Mouse (Mus musculus): ENCODE measurements around the gene 4930544D05Rik. TPM values are rescaled to one million over a fixed set of nuclear protein-coding genes. Genes with fewer than 3 reads are reported as not detected.
A peak's percentile ranks its signal among the peaks of the same experiment; 100 is the strongest.

4930544D05Rik gene
- polyA plus RNA-seq, 1 experiment from 2014 or later, result not detected

DNA sequence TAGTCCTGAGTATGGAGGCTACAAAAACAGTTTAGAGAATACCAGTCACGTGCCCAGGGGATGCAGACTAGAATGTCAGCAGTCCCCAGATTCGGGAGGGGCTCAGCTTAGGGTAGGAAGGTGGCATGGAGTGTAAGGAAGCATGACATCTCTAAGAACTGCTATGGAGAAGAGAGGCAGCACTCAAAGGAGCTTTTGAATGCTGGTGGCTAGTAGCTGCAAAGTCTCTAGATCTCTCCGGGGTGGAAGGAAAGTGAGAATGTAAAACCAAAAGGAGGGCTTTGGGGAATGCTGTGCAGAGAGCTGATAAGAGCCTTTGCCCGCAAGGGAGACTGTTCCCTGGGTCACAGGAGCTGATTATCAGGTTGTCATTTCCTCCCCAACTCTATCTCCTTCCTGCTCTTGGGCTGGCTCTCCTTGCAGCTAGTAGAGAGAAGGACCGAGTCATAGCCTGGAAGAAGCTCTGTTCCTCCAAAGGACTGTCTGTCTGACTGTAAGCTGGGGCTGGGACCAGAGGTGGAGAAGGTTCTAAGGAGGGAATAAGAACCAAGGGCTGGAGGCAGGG, 23.1 kb downstream of the 4930544D05Rik start, which contains the start of gene Gp1ba:
TSS of gene Gp1ba (plus strand) at position 409 of the 565 bp plus-strand sequence.
- Histone ChIP-seq H3K36me3 (ENCODE audit: control insufficient read depth, insufficient read depth, low read length) (peaks cover 4% of the 10 kb centered on the region), H3K9ac (ENCODE audit: low read depth, low read length) (peak within 1 kb of the TSS; percentile 47), H3K4me2 (peak within 1 kb of the TSS; percentile 52), H3K27ac (ENCODE audit: low read depth, low read length) (peak within 1 kb of the TSS; percentile 82), H3K4me1 (replicated peaks; ENCODE audit: control insufficient read depth, insufficient read depth, low read length) (peaks cover 34% of the 10 kb centered on the region), H3K9me3 (ENCODE audit: control insufficient read depth, low read length) (no peaks in the 10 kb centered on the region), H3K4me3 (ENCODE audit: low read depth, low read length) (peak within 1 kb of the TSS; percentile 23), H3K27me3 (replicated peaks; ENCODE audit: control insufficient read depth, insufficient read depth, low read length) (no peaks in the 10 kb centered on the region)
- DNase-seq (ENCODE audit: low spot score) (peak; percentile 46), ATAC-seq (replicated peaks; ENCODE audit: low FRiP score) (peak; percentile 92)
- WGBS, result 7% methylated on average over 5 of the region's 5 CpGs

DNA sequence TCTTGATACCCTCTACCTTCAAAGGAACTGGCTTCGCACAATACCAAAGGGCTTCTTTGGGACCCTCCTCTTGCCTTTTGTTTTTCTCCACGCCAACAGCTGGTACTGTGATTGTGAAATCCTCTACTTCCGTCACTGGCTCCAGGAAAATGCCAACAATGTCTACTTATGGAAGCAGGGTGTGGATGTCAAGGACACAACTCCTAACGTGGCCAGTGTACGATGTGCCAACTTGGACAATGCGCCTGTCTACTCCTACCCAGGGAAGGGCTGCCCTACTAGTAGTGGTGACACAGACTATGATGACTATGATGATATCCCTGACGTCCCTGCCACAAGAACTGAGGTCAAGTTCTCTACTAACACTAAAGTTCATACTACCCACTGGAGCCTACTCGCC, 24.3 kb downstream of the 4930544D05Rik start:
- 79% methylated on average over 8 of the region's 8 CpGs for WGBS
- no peaks in the 10 kb centered on the region for H3K9me3 ChIP-seq (ENCODE audit: control insufficient read depth, low read length)
- H3K4me2 ChIP-seq, result peak overlapping the region; percentile 52
- peaks cover 13% of the 10 kb centered on the region for H3K36me3 ChIP-seq (ENCODE audit: control insufficient read depth, insufficient read depth, low read length)
- peak overlapping the region; percentile 23 for H3K4me3 ChIP-seq (ENCODE audit: low read depth, low read length)
- ATAC-seq (replicated peaks; ENCODE audit: low FRiP score) (no peak), DNase-seq (ENCODE audit: low spot score) (no peak)
- H3K27ac ChIP-seq (ENCODE audit: low read depth, low read length), result 0 out of 2 replicates have a peak overlapping the region, but pooled peaks have one; percentile 82
- 0 out of 2 replicates have a peak overlapping the region, but pooled peaks have one; percentile 11 for H3K9ac ChIP-seq (ENCODE audit: low read depth, low read length)
- H3K27me3 ChIP-seq (replicated peaks; ENCODE audit: control insufficient read depth, insufficient read depth, low read length), result no peaks in the 10 kb centered on the region
- H3K4me1 ChIP-seq (replicated peaks; ENCODE audit: control insufficient read depth, insufficient read depth, low read length), result peaks cover 34% of the 10 kb centered on the region

DNA sequence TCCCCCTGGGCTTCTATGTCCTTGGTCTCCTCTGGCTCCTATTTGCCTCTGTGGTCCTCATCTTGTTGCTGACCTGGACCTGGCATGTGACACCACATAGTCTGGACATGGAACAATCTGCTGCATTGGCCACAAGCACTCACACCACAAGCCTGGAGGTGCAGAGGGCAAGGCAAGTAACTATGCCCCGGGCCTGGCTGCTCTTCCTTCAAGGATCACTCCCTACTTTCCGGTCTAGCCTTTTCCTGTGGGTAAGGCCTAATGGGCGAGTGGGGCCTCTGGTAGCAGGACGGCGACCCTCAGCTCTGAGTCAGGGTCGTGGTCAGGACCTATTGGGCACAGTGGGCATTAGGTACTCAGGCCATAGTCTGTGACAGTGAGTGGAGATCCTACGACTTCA, 25.6 kb downstream of the 4930544D05Rik start:
- 76% methylated on average over 7 of the region's 7 CpGs for WGBS
- H3K4me2 ChIP-seq, result no peak overlapping the region; the same call in 1 of the 2 replicates
- ATAC-seq (replicated peaks; ENCODE audit: low FRiP score) (no peak), DNase-seq (ENCODE audit: low spot score) (no peak)
- H3K9ac ChIP-seq (ENCODE audit: low read depth, low read length), result peak overlapping the region; percentile 45; the same call in 1 of the 2 replicates
- H3K36me3 ChIP-seq (ENCODE audit: control insufficient read depth, insufficient read depth, low read length), result peaks cover 17% of the 10 kb centered on the region
- no peaks in the 10 kb centered on the region for H3K27me3 ChIP-seq (replicated peaks; ENCODE audit: control insufficient read depth, insufficient read depth, low read length)
- H3K27ac ChIP-seq (ENCODE audit: low read depth, low read length), result no peak overlapping the region; the same call in 1 of the 2 replicates
- H3K4me1 ChIP-seq (replicated peaks; ENCODE audit: control insufficient read depth, insufficient read depth, low read length), result peaks cover 43% of the 10 kb centered on the region
- no peaks in the 10 kb centered on the region for H3K9me3 ChIP-seq (ENCODE audit: control insufficient read depth, low read length)
- peak overlapping the region; percentile 25; the same call in 1 of the 2 replicates for H3K4me3 ChIP-seq (ENCODE audit: low read depth, low read length)

DNA sequence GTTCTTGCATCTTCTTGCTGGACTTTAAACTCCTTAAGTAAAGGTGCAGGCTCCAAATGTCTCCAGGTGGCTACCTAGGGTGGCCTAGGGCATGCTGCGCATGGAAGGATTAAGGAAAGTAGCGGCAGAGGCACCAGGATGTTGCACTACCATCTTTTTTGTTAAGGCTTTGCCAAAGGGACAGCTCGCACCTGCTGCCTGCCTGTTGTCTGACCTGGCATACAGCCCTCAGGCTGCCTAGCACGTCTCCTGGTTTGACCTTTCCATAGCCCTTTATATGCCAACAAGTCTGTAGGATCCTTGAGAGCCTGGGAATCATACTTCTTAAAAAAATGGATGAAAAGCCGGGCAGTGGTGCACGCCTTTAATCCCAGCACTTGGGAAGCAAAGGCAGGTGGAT, 27.4 kb downstream of the 4930544D05Rik start:
- Histone ChIP-seq H3K4me1 (replicated peaks; ENCODE audit: control insufficient read depth, insufficient read depth, low read length) (peaks cover 34% of the 10 kb centered on the region), H3K4me2 (peak overlapping the region; percentile 13), H3K4me3 (ENCODE audit: low read depth, low read length) (no peak overlapping the region), H3K27me3 (replicated peaks; ENCODE audit: control insufficient read depth, insufficient read depth, low read length) (no peaks in the 10 kb centered on the region), H3K36me3 (ENCODE audit: control insufficient read depth, insufficient read depth, low read length) (peaks cover 17% of the 10 kb centered on the region), H3K27ac (ENCODE audit: low read depth, low read length) (no peak overlapping the region), H3K9me3 (ENCODE audit: control insufficient read depth, low read length) (no peaks in the 10 kb centered on the region), H3K9ac (ENCODE audit: low read depth, low read length) (no peak overlapping the region)
- WGBS, result 90% methylated on average over 6 of the region's 6 CpGs
- ATAC-seq (replicated peaks; ENCODE audit: low FRiP score), result no peak
- DNase-seq (ENCODE audit: low spot score), result no peak

- Histone ChIP-seq H3K4me2 (no peak overlapping the region), H3K4me1 (replicated peaks; ENCODE audit: control insufficient read depth, insufficient read depth, low read length) (peaks cover 33% of the 10 kb centered on the region), H3K9ac (ENCODE audit: low read depth, low read length) (0 out of 2 replicates have a peak overlapping the region, but pooled peaks have one; percentile 9)
Measured at GRCm38 (mm10) chr11:70644564-70645103, 29.0 kb downstream of the 4930544D05Rik start.

GRCm38 (mm10) chr11:70645461-70646258, 30.0 kb downstream of the 4930544D05Rik start:
- peaks cover 34% of the 10 kb centered on the region for H3K4me1 ChIP-seq (replicated peaks; ENCODE audit: control insufficient read depth, insufficient read depth, low read length)
- peak overlapping the region; percentile 81 for H3K27ac ChIP-seq (ENCODE audit: low read depth, low read length)
- 87% methylated on average over 12 of the region's 12 CpGs for WGBS
- H3K36me3 ChIP-seq (ENCODE audit: control insufficient read depth, insufficient read depth, low read length), result peaks cover 33% of the 10 kb centered on the region
- no peaks in the 10 kb centered on the region for H3K9me3 ChIP-seq (ENCODE audit: control insufficient read depth, low read length)
- ATAC-seq (replicated peaks; ENCODE audit: low FRiP score) (no peak), DNase-seq (ENCODE audit: low spot score) (no peak)
- no peaks in the 10 kb centered on the region for H3K27me3 ChIP-seq (replicated peaks; ENCODE audit: control insufficient read depth, insufficient read depth, low read length)
- H3K4me2 ChIP-seq, result peak overlapping the region; percentile 82
- peak overlapping the region; percentile 92 for H3K4me3 ChIP-seq (ENCODE audit: low read depth, low read length)
- H3K9ac ChIP-seq (ENCODE audit: low read depth, low read length), result peak overlapping the region; percentile 70

More at GRCm38 (mm10) chr11:70644564-70645103, 29.0 kb downstream of the 4930544D05Rik start:
- 94% methylated on average over 8 of the region's 8 CpGs for WGBS
- H3K9me3 ChIP-seq (ENCODE audit: control insufficient read depth, low read length), result no peaks in the 10 kb centered on the region
- ATAC-seq (replicated peaks; ENCODE audit: low FRiP score), result no peak
- H3K27me3 ChIP-seq (replicated peaks; ENCODE audit: control insufficient read depth, insufficient read depth, low read length), result no peaks in the 10 kb centered on the region
- no peak for DNase-seq (ENCODE audit: low spot score)
- H3K36me3 ChIP-seq (ENCODE audit: control insufficient read depth, insufficient read depth, low read length), result peaks cover 25% of the 10 kb centered on the region
- H3K27ac ChIP-seq (ENCODE audit: low read depth, low read length), result no peak overlapping the region
- H3K4me3 ChIP-seq (ENCODE audit: low read depth, low read length), result no peak overlapping the region

DNA sequence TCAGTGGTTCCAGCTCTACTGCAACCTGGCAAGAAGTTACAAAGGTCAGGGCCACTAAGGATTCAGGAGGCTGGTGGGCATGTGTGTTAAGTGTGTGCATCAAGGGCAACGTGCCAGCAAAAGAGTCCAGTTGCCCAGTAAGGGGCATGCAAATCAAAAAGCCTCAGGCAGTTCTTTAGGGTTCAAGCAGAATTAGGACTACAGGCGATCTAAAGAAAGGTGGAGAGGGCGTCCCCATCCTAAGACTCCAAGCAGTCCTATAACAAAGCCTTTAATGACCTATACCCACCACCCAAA, 30.6 kb downstream of the 4930544D05Rik start:
- Histone ChIP-seq H3K4me2 (peak overlapping the region; percentile 82), H3K4me3 (ENCODE audit: low read depth, low read length) (peak overlapping the region; percentile 92), H3K4me1 (replicated peaks; ENCODE audit: control insufficient read depth, insufficient read depth, low read length) (peaks cover 39% of the 10 kb centered on the region), H3K36me3 (ENCODE audit: control insufficient read depth, insufficient read depth, low read length) (peaks cover 38% of the 10 kb centered on the region), H3K27me3 (replicated peaks; ENCODE audit: control insufficient read depth, insufficient read depth, low read length) (no peaks in the 10 kb centered on the region), H3K9me3 (ENCODE audit: control insufficient read depth, low read length) (no peaks in the 10 kb centered on the region), H3K9ac (ENCODE audit: low read depth, low read length) (peak overlapping the region; percentile 70), H3K27ac (ENCODE audit: low read depth, low read length) (peak overlapping the region; percentile 81)
- no peak for DNase-seq (ENCODE audit: low spot score)
- WGBS, result 27% methylated on average over 3 of the region's 3 CpGs
- no peak for ATAC-seq (replicated peaks; ENCODE audit: low FRiP score)

- WGBS, result under 1% methylated on average over 63 of the region's 63 CpGs
Measured at GRCm38 (mm10) chr11:70646691-70647650, 31.3 kb downstream of the 4930544D05Rik start, which contains the start of the genes Rnf167 and Slc25a11. Rnf167 (plus strand) TSS chr11:70647235. Slc25a11 (minus strand) TSS chr11:70647479.

More at GRCm38 (mm10) chr11:70646691-70647650, 31.3 kb downstream of the 4930544D05Rik start, which contains the start of the genes Rnf167 and Slc25a11:
- H3K27ac ChIP-seq (ENCODE audit: low read depth, low read length), result peak within 1 kb of the TSS; percentile 98
- ATAC-seq (replicated peaks; ENCODE audit: low FRiP score), result peak; percentile 83
- H3K4me2 ChIP-seq, result peak within 1 kb of the TSS; percentile 92
- H3K27me3 ChIP-seq (replicated peaks; ENCODE audit: control insufficient read depth, insufficient read depth, low read length), result no peaks in the 10 kb centered on the region
- peak; percentile 96 for DNase-seq (ENCODE audit: low spot score)
- peak within 1 kb of the TSS; percentile 95 for H3K9ac ChIP-seq (ENCODE audit: low read depth, low read length)
- no peaks in the 10 kb centered on the region for H3K9me3 ChIP-seq (ENCODE audit: control insufficient read depth, low read length)
- H3K36me3 ChIP-seq (ENCODE audit: control insufficient read depth, insufficient read depth, low read length), result peaks cover 43% of the 10 kb centered on the region
- H3K4me1 ChIP-seq (replicated peaks; ENCODE audit: control insufficient read depth, insufficient read depth, low read length), result peaks cover 46% of the 10 kb centered on the region
- peak within 1 kb of the TSS; percentile 92 for H3K4me3 ChIP-seq (ENCODE audit: low read depth, low read length)

All from liver, embryonic 11.5 days (tissue).